Mouse (Mus musculus) ES-E14 (cell line): Measurements from ENCODE around the gene Mamld1. TPM values are rescaled to one million over a fixed set of nuclear protein-coding genes. Genes with fewer than 3 reads are reported as not detected.

Experiments used
- DNase-seq: peaks from one replicate; pipeline ENCODE4 v3.0.0-alpha.2; 2013; ENCODE audit warnings: low read depth, low spot score
- H3K27ac ChIP-seq: 2 replicates; pipeline ENCODE4 v1.5.1; 2012; ENCODE audit warnings: low read depth, mild to moderate bottlenecking, low read length, moderate library complexity, mixed read lengths; ENCODE audit not compliant: poor library complexity, insufficient read depth, severe bottlenecking
- H3K36me3 ChIP-seq: 2 replicates; pipeline ENCODE4 v1.6.1; 2012; ENCODE audit warnings: mild to moderate bottlenecking, low read length, moderate library complexity, mixed read lengths; ENCODE audit not compliant: control insufficient read depth, poor library complexity, insufficient read depth, severe bottlenecking
- H3K4me1 ChIP-seq, 2 experiments: fragments of 150-350 bp in 1 of 2; sonication (generic) in 1 of 2; 2 replicates each; pipeline ENCODE4 v1.6.1; 2012; ENCODE audit warnings: low read length in 2 of 2, mild to moderate bottlenecking in 1 of 2, mixed read lengths in 1 of 2; ENCODE audit not compliant: control insufficient read depth in 2 of 2, insufficient read depth in 2 of 2, poor library complexity in 1 of 2
- H3K4me3 ChIP-seq, 2 experiments: fragments of 150-350 bp in 1 of 2; sonication (generic) in 1 of 2; 2 replicates each; pipeline ENCODE4 v1.5.1; 2012; ENCODE audit warnings: low read length in 2 of 2, low read depth in 1 of 2, mild to moderate bottlenecking in 1 of 2, mixed read lengths in 1 of 2; ENCODE audit not compliant: insufficient read depth in 1 of 2, poor library complexity in 1 of 2, severe bottlenecking in 1 of 2
- H3K9ac ChIP-seq: 2 replicates; pipeline ENCODE4 v1.6.1; 2012; ENCODE audit warnings: low read depth, mild to moderate bottlenecking, low read length, mixed read lengths; ENCODE audit not compliant: poor library complexity, insufficient read depth, severe bottlenecking
- H3K9me3 ChIP-seq: fragments of 150-350 bp; sonication (generic); 2 replicates; pipeline ENCODE4 v1.6.1; 2012; ENCODE audit warnings: low read depth, mild to moderate bottlenecking, low read length; ENCODE audit not compliant: control insufficient read depth, insufficient read depth
- CHD2 ChIP-seq: IDR thresholded peaks from 2 replicates; pipeline ENCODE4 v1.6.1; 2014; ENCODE audit warnings: mild to moderate bottlenecking, low read depth, low read length, inconsistent platforms
- HCFC1 ChIP-seq: IDR thresholded peaks from 2 replicates; pipeline ENCODE4 v1.6.1; 2012; ENCODE audit warnings: low read length, inconsistent platforms, borderline replicate concordance; ENCODE audit not compliant: insufficient read depth
- MAFK ChIP-seq: IDR thresholded peaks from 2 replicates; pipeline ENCODE4 v1.6.1; 2014; ENCODE audit warnings: mild to moderate bottlenecking, low read depth, low read length, inconsistent platforms; ENCODE audit not compliant: insufficient read depth
- ZC3H11A ChIP-seq: IDR thresholded peaks from 2 replicates; pipeline ENCODE4 v1.6.1; 2012; ENCODE audit warnings: low read depth, mild to moderate bottlenecking, inconsistent platforms, low read length, borderline replicate concordance
- ZNF384 ChIP-seq: IDR thresholded peaks from 2 replicates; pipeline ENCODE4 v1.6.1; 2012; ENCODE audit warnings: low read depth, low read length, inconsistent platforms
- in situ Hi-C, 2 experiments: fragments of 600-800 bp; cut with MboI; formaldehyde crosslinking; loops; one replicate each; pipeline ENCODE4 v1.15.1; 2025; ENCODE audit warnings: low sequenced_read_pairs in 2 of 2, inconsistent platforms in 1 of 2; ENCODE audit not compliant: unreplicated experiment in 2 of 2
- total RNA-seq: library from RNA; depleted of rRNA; stranded (reverse); fragments of 300-350 nt; gene quantifications from 2 replicates; pipeline ENCODE4 v1.2.3, GENCODE M21; 2012

Gene Mamld1
- total RNA-seq, 1 experiment: 0.13 TPM

GRCm38 (mm10) chrX:71106392-71106791, 56.3 kb downstream of the Mamld1 start:
- DNase-seq: no peak
- Histone ChIP-seq H3K4me3 (no peak overlapping the region), H3K9me3 (no peaks in the 10 kb centered on the region), H3K27ac (no peak overlapping the region), H3K36me3 (no peaks in the 10 kb centered on the region), H3K4me1 (no peaks in the 10 kb centered on the region), H3K9ac (no peak overlapping the region)
- TF ChIP-seq ZC3H11A: no peak
- TF ChIP-seq MAFK: no peak
- no peak for TF ChIP-seq ZNF384
- TF ChIP-seq CHD2: no peak
- no peak for TF ChIP-seq HCFC1
- in situ Hi-C loops: no loop called here

GRCm38 (mm10) chrX:71108056-71108735, 58.1 kb downstream of the Mamld1 start:
- no peaks in the 10 kb centered on the region for H3K36me3 ChIP-seq
- in situ Hi-C loops: no loop called here
- TF ChIP-seq CHD2: no peak
- no peak for TF ChIP-seq ZC3H11A
- no peak for TF ChIP-seq MAFK
- no peak for TF ChIP-seq ZNF384
- TF ChIP-seq HCFC1: no peak

GRCm38 (mm10) chrX:71110333-71110732, 60.3 kb downstream of the Mamld1 start:
- Histone ChIP-seq H3K9me3 (no peaks in the 10 kb centered on the region), H3K27ac (no peak overlapping the region), H3K36me3 (no peaks in the 10 kb centered on the region), H3K9ac (no peak overlapping the region), H3K4me1 (no peaks in the 10 kb centered on the region), H3K4me3 (no peak overlapping the region)
- no peak for DNase-seq
- TF ChIP-seq ZNF384: no peak
- no peak for TF ChIP-seq MAFK
- TF ChIP-seq ZC3H11A: no peak
- TF ChIP-seq HCFC1: no peak
- in situ Hi-C loops: no loop called here

More at GRCm38 (mm10) chrX:71108056-71108735, 58.1 kb downstream of the Mamld1 start:
- H3K4me1 ChIP-seq: no peaks in the 10 kb centered on the region
- no peaks in the 10 kb centered on the region for H3K9me3 ChIP-seq
- H3K27ac ChIP-seq: no peak overlapping the region
- no peak overlapping the region for H3K9ac ChIP-seq
- no peak for DNase-seq
- no peak overlapping the region for H3K4me3 ChIP-seq

GRCm38 (mm10) chrX:71122359-71123293, 72.6 kb downstream of the Mamld1 start:
- no peak for DNase-seq
- no peaks in the 10 kb centered on the region for H3K36me3 ChIP-seq
- no peak for TF ChIP-seq MAFK
- no peak for TF ChIP-seq HCFC1
- no peak for TF ChIP-seq ZC3H11A
- no peak for TF ChIP-seq CHD2
- no peak for TF ChIP-seq ZNF384
- no peak overlapping the region for H3K9ac ChIP-seq
- no peaks in the 10 kb centered on the region for H3K4me1 ChIP-seq
- H3K9me3 ChIP-seq: no peaks in the 10 kb centered on the region
- H3K4me3 ChIP-seq: no peak overlapping the region
- H3K27ac ChIP-seq: no peak overlapping the region
- in situ Hi-C loops: no loop called here
